Mouse (Mus musculus) gastrocnemius, adult 2 months (tissue): ENCODE measurements at regions not wholly inside any gene's neighbourhood (a gene's known extent, or its start where the extent isn't known, plus 50 kb on each side); places are given as distances from the start of the nearest gene placed in this dataset.

Experiments
- DNase-seq: peaks from one replicate; pipeline ENCODE4 v3.0.0; 2022
- H3K27ac ChIP-seq: fragments of 200-600 bp; 2 replicates; pipeline ENCODE4 v1.8.1; 2022; ENCODE audit warnings: mild to moderate bottlenecking
- H3K4me3 ChIP-seq: fragments of 200-600 bp; 2 replicates; pipeline ENCODE4 v1.8.1; 2022; ENCODE audit warnings: mild to moderate bottlenecking, moderate library complexity
- CTCF ChIP-seq: fragments of 200-600 bp; IDR thresholded peaks from 2 replicates; pipeline ENCODE4 v1.8.1; 2022; ENCODE audit warnings: antibody characterized with exemption, mild to moderate bottlenecking, moderate library complexity
- intact Hi-C: fragments of 180-260 bp; cut with DNase I; formaldehyde crosslinking; loops from one replicate; pipeline ENCODE4 v1.15.1; 2025

- Histone ChIP-seq H3K4me3 (no peak overlapping the region), H3K27ac (no peak overlapping the region)
- DNase-seq: no peak
- TF ChIP-seq CTCF: no peak
- intact Hi-C loops: no loop called here
Observed at GRCm38 (mm10) chr4:5494072-5495000, 701.2 kb upstream of the Impad1 start.

- intact Hi-C loops: no loop called here
- no peak for TF ChIP-seq CTCF
- H3K27ac ChIP-seq: no peak overlapping the region
- DNase-seq: no peak
- H3K4me3 ChIP-seq: no peak overlapping the region
Observed at GRCm38 (mm10) chr4:5486786-5487185, 693.6 kb upstream of the Impad1 start.

- no peak overlapping the region for H3K4me3 ChIP-seq
- DNase-seq: no peak
- no peak overlapping the region for H3K27ac ChIP-seq
- no peak for TF ChIP-seq CTCF
- intact Hi-C loops: no loop called here
Observed at GRCm38 (mm10) chr4:5471891-5472558, 678.9 kb upstream of the Impad1 start.

- no peak overlapping the region for H3K4me3 ChIP-seq
- TF ChIP-seq CTCF: no peak
- no peak overlapping the region for H3K27ac ChIP-seq
- intact Hi-C loops: no loop called here
- no peak for DNase-seq
Observed at GRCm38 (mm10) chr4:5459028-5459695, 666.0 kb upstream of the Impad1 start.

- TF ChIP-seq CTCF: no peak
- DNase-seq: no peak
- intact Hi-C loops: no loop called here
Observed at GRCm38 (mm10) chr4:5450417-5450816, 657.3 kb upstream of the Impad1 start.

GRCm38 (mm10) chr4:5441339-5442019 lies 648.3 kb upstream of the Impad1 start:
- no peak for TF ChIP-seq CTCF
- no peak for DNase-seq
- Histone ChIP-seq H3K27ac (no peak overlapping the region), H3K4me3 (no peak overlapping the region)
- intact Hi-C loops: no loop called here

More at GRCm38 (mm10) chr4:5450417-5450816, 657.3 kb upstream of the Impad1 start:
- H3K4me3 ChIP-seq: no peak overlapping the region
- no peak overlapping the region for H3K27ac ChIP-seq

GRCm38 (mm10) chr4:5437076-5437475 lies 643.9 kb upstream of the Impad1 start:
- Histone ChIP-seq H3K4me3 (no peak overlapping the region), H3K27ac (no peak overlapping the region)
- TF ChIP-seq CTCF: no peak
- no peak for DNase-seq
- intact Hi-C loops: no loop called here
